Mouse (Mus musculus) intestine, postnatal 0 days (tissue): ENCODE data around the gene Skap1. TPM values are rescaled to one million over a fixed set of nuclear protein-coding genes. Genes with fewer than 3 reads are reported as not detected.

Source experiments
- ATAC-seq: fragments of 200-750 bp; cut with Nextera tagmentation; 2 replicates; pipeline ENCODE4 v1.8.0; 2017; ENCODE audit warnings: mild to moderate bottlenecking, moderate TSS enrichment, moderate library complexity
- H3K27ac ChIP-seq: fragments of 300-500 bp; sonication (generic); 2 replicates; pipeline ENCODE4 v1.5.1; 2014; ENCODE audit warnings: mild to moderate bottlenecking, low read depth, low read length, moderate library complexity
- H3K27me3 ChIP-seq: fragments of 300-500 bp; sonication (generic); replicated peaks from 2 replicates; pipeline ENCODE4 v1.6.1; 2014; ENCODE audit warnings: low read length, mixed read lengths; ENCODE audit not compliant: control insufficient read depth, insufficient read depth
- H3K36me3 ChIP-seq: fragments of 300-500 bp; sonication (generic); 2 replicates; pipeline ENCODE4 v1.6.1; 2014; ENCODE audit warnings: mild to moderate bottlenecking, moderate library complexity; ENCODE audit not compliant: control insufficient read depth, insufficient read depth
- H3K4me1 ChIP-seq: fragments of 300-500 bp; sonication (generic); replicated peaks from 2 replicates; pipeline ENCODE4 v1.6.1; 2014; ENCODE audit warnings: antibody characterized with exemption, low read length, mixed read lengths; ENCODE audit not compliant: control insufficient read depth, insufficient read depth
- H3K4me2 ChIP-seq: fragments of 300-500 bp; sonication (generic); replicated peaks from 2 replicates; pipeline ENCODE4 v1.6.1; 2014; ENCODE audit warnings: low read depth, mild to moderate bottlenecking, moderate library complexity
- H3K4me3 ChIP-seq: fragments of 300-500 bp; sonication (generic); 2 replicates; pipeline ENCODE4 v1.5.1; 2014; ENCODE audit warnings: low read depth, low read length
- H3K9ac ChIP-seq: fragments of 300-500 bp; sonication (generic); 2 replicates; pipeline ENCODE4 v1.6.1; 2014; ENCODE audit warnings: mild to moderate bottlenecking, low read depth, low read length
- H3K9me3 ChIP-seq: fragments of 300-500 bp; sonication (generic); 2 replicates; pipeline ENCODE4 v1.6.1; 2016; ENCODE audit warnings: mixed run types; ENCODE audit not compliant: control insufficient read depth
- CTCF ChIP-seq: sonication (generic); IDR thresholded peaks from 2 replicates; pipeline ENCODE4 v1.5.1; 2016; ENCODE audit warnings: low read depth, mild to moderate bottlenecking, control low read depth, antibody characterized with exemption, moderate library complexity
- WGBS: fragments of 180-500 bp; shearing (Covaris S2); extraction: QIAGEN DNeasy Blood & Tissue Kit; methylation state at CpG from one replicate; pipeline ENCODE4 v1.1.7; 2014; 5-methylcytosine and 5-hydroxymethylcytosine counted together
- polyA plus RNA-seq: library from polyadenylated mRNA; unstranded; fragments of >200 nt; fragmentation: Nextera tagmentation; extraction: Ambion mirVana; gene quantifications from 2 replicates; pipeline ENCODE4 v1.2.1, GENCODE M21; 2015

Gene Skap1
- polyA plus RNA-seq, 1 experiment from 2014 or later, result 0.46 TPM

GRCm38 (mm10) chr11:96651848-96652247 is 187.5 kb downstream of the Skap1 start:
- TF ChIP-seq CTCF, result no peak
- H3K36me3 ChIP-seq, result no peaks in the 10 kb centered on the region
- no peak overlapping the region for H3K9ac ChIP-seq
- H3K27ac ChIP-seq, result no peak overlapping the region
- ATAC-seq, result no peak
- no peaks in the 10 kb centered on the region for H3K9me3 ChIP-seq
- H3K4me2 ChIP-seq, result no peak overlapping the region
- no peak overlapping the region for H3K4me3 ChIP-seq
- H3K27me3 ChIP-seq, result no peaks in the 10 kb centered on the region
- 0 out of 2 replicates have a peak, but pooled peaks cover 3% of the 10 kb centered on the region for H3K4me1 ChIP-seq
- 82% methylated on average over 9 of the region's 9 CpGs for WGBS

- 84% methylated on average over 8 of the region's 8 CpGs for WGBS
Observed at GRCm38 (mm10) chr11:96653867-96654266, 189.5 kb downstream of the Skap1 start.

GRCm38 (mm10) chr11:96658420-96658819 is 194.0 kb downstream of the Skap1 start:
- no peaks in the 10 kb centered on the region for H3K9me3 ChIP-seq
- WGBS, result 92% methylated on average over 1 of the region's 1 CpGs

More at GRCm38 (mm10) chr11:96653867-96654266, 189.5 kb downstream of the Skap1 start:
- Histone ChIP-seq H3K9me3 (no peaks in the 10 kb centered on the region), H3K27me3 (no peaks in the 10 kb centered on the region), H3K4me3 (no peak overlapping the region), H3K4me2 (no peak overlapping the region), H3K4me1 (no peaks in the 10 kb centered on the region), H3K36me3 (no peaks in the 10 kb centered on the region), H3K9ac (no peak overlapping the region), H3K27ac (no peak overlapping the region)
- ATAC-seq, result no peak
- TF ChIP-seq CTCF, result no peak

GRCm38 (mm10) chr11:96666924-96667323 is 202.5 kb downstream of the Skap1 start:
- Histone ChIP-seq H3K9ac (no peak overlapping the region), H3K27me3 (0 out of 2 replicates have a peak, but pooled peaks cover 4% of the 10 kb centered on the region), H3K4me3 (no peak overlapping the region), H3K9me3 (no peaks in the 10 kb centered on the region), H3K27ac (no peak overlapping the region), H3K36me3 (no peaks in the 10 kb centered on the region), H3K4me2 (no peak overlapping the region), H3K4me1 (no peaks in the 10 kb centered on the region)
- no peak for ATAC-seq
- WGBS, result 67% methylated on average over 3 of the region's 3 CpGs
- no peak for TF ChIP-seq CTCF

More at GRCm38 (mm10) chr11:96658420-96658819, 194.0 kb downstream of the Skap1 start:
- Histone ChIP-seq H3K27ac (no peak overlapping the region), H3K4me1 (no peaks in the 10 kb centered on the region), H3K4me3 (no peak overlapping the region), H3K36me3 (no peaks in the 10 kb centered on the region), H3K4me2 (no peak overlapping the region), H3K9ac (no peak overlapping the region), H3K27me3 (0 out of 2 replicates have a peak, but pooled peaks cover 9% of the 10 kb centered on the region)
- no peak for ATAC-seq
- TF ChIP-seq CTCF, result no peak

GRCm38 (mm10) chr11:96668367-96668766 is 204.0 kb downstream of the Skap1 start:
- no peak for TF ChIP-seq CTCF
- no peak for ATAC-seq
- WGBS, result 71% methylated on average over 7 of the region's 7 CpGs
- Histone ChIP-seq H3K9me3 (no peaks in the 10 kb centered on the region), H3K27me3 (peaks cover under 1% of the 10 kb centered on the region; the same call in 1 of the 2 replicates), H3K36me3 (no peaks in the 10 kb centered on the region), H3K9ac (no peak overlapping the region), H3K4me2 (no peak overlapping the region), H3K27ac (no peak overlapping the region), H3K4me1 (no peaks in the 10 kb centered on the region), H3K4me3 (no peak overlapping the region)

- Histone ChIP-seq H3K4me3 (no peak overlapping the region), H3K36me3 (no peaks in the 10 kb centered on the region), H3K27ac (no peak overlapping the region), H3K9me3 (no peaks in the 10 kb centered on the region), H3K4me1 (no peaks in the 10 kb centered on the region), H3K27me3 (peaks cover 12% of the 10 kb centered on the region; the same call in 1 of the 2 replicates), H3K4me2 (peak overlapping the region; percentile 58), H3K9ac (no peak overlapping the region)
- TF ChIP-seq CTCF, result peak; percentile 87
- ATAC-seq, result peak; percentile 57; the same call in 1 of the 2 replicates
- 10% methylated on average over 6 of the region's 6 CpGs for WGBS
Observed at GRCm38 (mm10) chr11:96673792-96674191, 209.4 kb downstream of the Skap1 start.
